Mouse (Mus musculus): ENCODE measurements around the gene Dnajc11. TPM values are rescaled to one million over a fixed set of nuclear protein-coding genes. Genes with fewer than 3 reads are reported as not detected.

Gene Dnajc11
- polyA plus RNA-seq, 1 experiment, result 61.5 TPM

DNA sequence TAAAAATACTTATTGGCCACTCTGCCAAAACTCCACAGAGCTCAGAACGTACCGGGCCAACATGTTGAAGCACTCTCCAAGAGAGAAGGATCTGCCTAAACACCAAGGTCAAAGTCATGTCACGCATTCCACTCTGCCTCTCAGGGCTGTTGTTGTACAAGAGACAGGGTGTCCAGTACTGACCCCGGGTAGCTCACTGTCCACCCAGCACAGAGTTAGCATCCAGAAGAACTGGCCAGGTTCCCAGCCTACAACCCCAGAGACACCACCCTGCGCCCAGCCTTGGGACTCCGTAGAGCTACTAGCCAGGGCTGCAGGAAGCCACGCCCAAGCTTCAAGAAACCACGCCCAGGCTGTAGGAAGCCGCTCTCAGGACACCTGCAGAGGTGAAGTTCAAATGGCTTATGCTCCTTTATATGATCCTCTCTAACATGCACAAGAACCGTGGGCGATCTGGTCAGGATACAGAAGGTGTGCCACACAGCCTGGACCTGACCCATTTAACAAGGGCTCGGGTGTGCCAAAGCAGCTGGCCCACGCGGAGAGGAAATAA is 30.7 kb upstream of the Dnajc11 start:
- H3K79me3 ChIP-seq (ENCODE audit: low read depth), result no peaks in the 10 kb centered on the region

DNA sequence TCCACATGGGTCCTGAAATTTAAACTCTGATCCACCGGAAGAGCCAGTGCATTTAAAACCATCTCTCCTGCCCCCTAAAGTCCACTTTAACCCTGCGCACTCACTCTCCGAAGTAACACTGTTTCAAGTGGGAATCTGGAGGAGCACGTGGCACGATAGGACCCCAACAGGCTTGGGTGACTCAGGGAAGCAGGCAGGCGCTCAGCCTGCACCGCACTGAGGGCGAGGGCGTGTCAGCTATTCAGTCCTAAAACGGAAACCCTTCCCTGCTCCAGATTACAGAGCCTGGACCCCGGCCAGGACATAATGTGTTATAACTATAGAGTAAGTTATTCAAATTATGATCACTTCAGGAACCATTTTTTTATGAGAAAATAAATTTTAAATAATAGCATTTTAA is 29.4 kb upstream of the Dnajc11 start:
- no peaks in the 10 kb centered on the region for H3K36me3 ChIP-seq (ENCODE audit: control insufficient read depth, insufficient read depth)
- no peaks in the 10 kb centered on the region for H3K79me2 ChIP-seq (ENCODE audit: control insufficient read depth, insufficient read depth)
- no peak overlapping the region for H3K4me3 ChIP-seq (ENCODE audit: insufficient read depth, poor library complexity, severe bottlenecking)
- H3ac ChIP-seq (ENCODE audit: control insufficient read depth, insufficient read length, low read depth), result no peak overlapping the region
- peaks cover 24% of the 10 kb centered on the region for H3K27me3 ChIP-seq (ENCODE audit: control insufficient read depth, insufficient read depth, insufficient read length)
- TF ChIP-seq MYOD1 (IDR thresholded peaks at IDR 0.05; ENCODE audit: control insufficient read depth, insufficient read length, low read depth) (no peak), MAX (IDR thresholded peaks at IDR 0.05) (no peak), MYOG (IDR thresholded peaks at IDR 0.05; ENCODE audit: control insufficient read depth, extremely low read depth, insufficient read length) (no peak), CEBPB (IDR thresholded peaks at IDR 0.05; ENCODE audit: low read depth) (no peak), USF1 (IDR thresholded peaks at IDR 0.05; ENCODE audit: low read depth) (no peak), FOSL1 (IDR thresholded peaks at IDR 0.05; ENCODE audit: insufficient read depth, low read length, poor library complexity, severe bottlenecking) (no peak), CTCF (IDR thresholded peaks at IDR 0.05; ENCODE audit: control insufficient read depth, insufficient read depth, insufficient read length) (no peak)
- H3K79me3 ChIP-seq (ENCODE audit: low read depth), result no peaks in the 10 kb centered on the region

More for the DNA sequence above, 30.7 kb upstream of the Dnajc11 start:
- H3K4me3 ChIP-seq (ENCODE audit: insufficient read depth, poor library complexity, severe bottlenecking), result no peak overlapping the region
- peaks cover 12% of the 10 kb centered on the region for H3K27me3 ChIP-seq (ENCODE audit: control insufficient read depth, insufficient read depth, insufficient read length)
- TF ChIP-seq FOSL1 (IDR thresholded peaks at IDR 0.05; ENCODE audit: insufficient read depth, low read length, poor library complexity, severe bottlenecking) (no peak), CTCF (IDR thresholded peaks at IDR 0.05; ENCODE audit: control insufficient read depth, insufficient read depth, insufficient read length) (no peak), MAX (IDR thresholded peaks at IDR 0.05) (no peak), CEBPB (IDR thresholded peaks at IDR 0.05; ENCODE audit: low read depth) (no peak), USF1 (IDR thresholded peaks at IDR 0.05; ENCODE audit: low read depth) (no peak), MYOD1 (IDR thresholded peaks at IDR 0.05; ENCODE audit: control insufficient read depth, insufficient read length, low read depth) (no peak)
- no peaks in the 10 kb centered on the region for H3K36me3 ChIP-seq (ENCODE audit: control insufficient read depth, insufficient read depth)
- no peaks in the 10 kb centered on the region for H3K79me2 ChIP-seq (ENCODE audit: control insufficient read depth, insufficient read depth)
- no peak overlapping the region for H3ac ChIP-seq (ENCODE audit: control insufficient read depth, insufficient read length, low read depth)

DNA sequence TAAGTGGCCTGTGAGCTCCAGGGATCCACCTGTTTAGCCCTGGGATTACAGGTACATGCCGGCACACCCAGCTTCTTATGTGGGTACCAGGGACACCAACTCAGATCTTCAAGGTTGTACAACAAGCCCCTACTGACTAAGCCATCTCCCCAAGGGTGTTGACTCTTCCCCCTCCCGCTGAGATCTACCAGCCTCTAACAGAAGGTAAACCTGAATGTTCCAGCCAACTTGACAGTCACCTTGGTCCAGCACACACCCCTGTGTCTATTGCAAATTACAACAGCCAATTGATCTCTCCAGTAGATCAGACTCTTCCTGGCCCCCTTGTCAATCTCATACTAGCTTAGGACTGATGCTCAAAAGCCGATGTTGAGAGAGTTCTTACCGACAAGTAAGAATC is 27.9 kb upstream of the Dnajc11 start:
- TF ChIP-seq MYOG (IDR thresholded peaks at IDR 0.05; ENCODE audit: control insufficient read depth, extremely low read depth, insufficient read length) (no peak), MYOD1 (IDR thresholded peaks at IDR 0.05; ENCODE audit: control insufficient read depth, insufficient read length, low read depth) (no peak), USF1 (IDR thresholded peaks at IDR 0.05; ENCODE audit: low read depth) (no peak)
- Histone ChIP-seq H3K79me2 (ENCODE audit: control insufficient read depth, insufficient read depth) (no peaks in the 10 kb centered on the region), H3K36me3 (ENCODE audit: control insufficient read depth, insufficient read depth) (no peaks in the 10 kb centered on the region), H3ac (ENCODE audit: control insufficient read depth, insufficient read length, low read depth) (no peak overlapping the region), H3K79me3 (ENCODE audit: low read depth) (no peaks in the 10 kb centered on the region), H3K27me3 (ENCODE audit: control insufficient read depth, insufficient read depth, insufficient read length) (peaks cover 31% of the 10 kb centered on the region), H3K4me3 (ENCODE audit: insufficient read depth, poor library complexity, severe bottlenecking) (no peak overlapping the region)

DNA sequence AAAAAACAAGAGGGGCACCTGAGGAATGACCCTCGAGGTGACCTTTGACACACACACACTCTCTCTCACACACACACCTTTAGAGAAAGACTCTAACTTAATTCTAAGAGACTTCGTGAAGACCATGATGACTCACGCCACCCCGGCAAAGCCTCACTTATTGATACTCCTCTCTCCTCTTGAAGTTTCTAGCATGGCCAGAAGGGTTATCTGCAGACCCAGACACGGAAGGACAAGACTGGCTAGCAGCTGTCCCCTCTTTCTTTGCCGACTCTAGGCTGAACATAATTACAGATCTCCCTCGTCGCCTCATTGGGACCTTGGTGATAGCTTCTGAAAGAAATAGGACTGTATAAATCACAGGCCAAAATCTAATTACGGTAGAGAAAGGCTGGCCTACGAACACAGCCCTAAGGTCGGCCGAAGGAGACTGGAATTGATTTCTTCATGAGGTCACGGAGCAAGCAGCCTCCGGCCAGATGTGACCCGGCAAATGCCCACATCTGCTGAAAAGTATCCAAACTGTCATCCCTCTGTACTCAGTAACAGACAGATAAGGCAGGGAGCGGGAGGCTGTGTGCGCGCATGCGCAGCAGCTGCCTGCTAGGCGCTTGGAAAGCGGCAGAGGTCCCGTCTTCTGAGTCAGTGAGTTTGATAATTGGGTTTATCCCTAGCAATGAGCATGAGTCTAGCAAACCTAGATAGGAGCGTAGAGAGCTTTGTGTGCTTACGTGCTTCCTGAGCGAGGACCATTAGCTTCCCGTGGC is 25.7 kb upstream of the Dnajc11 start:
- Histone ChIP-seq H3K79me3 (ENCODE audit: low read depth) (no peaks in the 10 kb centered on the region), H3ac (ENCODE audit: control insufficient read depth, insufficient read length, low read depth) (no peak overlapping the region), H3K4me3 (ENCODE audit: insufficient read depth, poor library complexity, severe bottlenecking) (no peak overlapping the region), H3K36me3 (ENCODE audit: control insufficient read depth, insufficient read depth) (no peaks in the 10 kb centered on the region), H3K79me2 (ENCODE audit: control insufficient read depth, insufficient read depth) (no peaks in the 10 kb centered on the region), H3K27me3 (ENCODE audit: control insufficient read depth, insufficient read depth, insufficient read length) (peaks cover 33% of the 10 kb centered on the region)
- no peak for TF ChIP-seq MYOG (IDR thresholded peaks at IDR 0.05; ENCODE audit: control insufficient read depth, extremely low read depth, insufficient read length)
- no peak for TF ChIP-seq USF1 (IDR thresholded peaks at IDR 0.05; ENCODE audit: low read depth)
- TF ChIP-seq MAX (IDR thresholded peaks at IDR 0.05), result no peak
- no peak for TF ChIP-seq MYOD1 (IDR thresholded peaks at IDR 0.05; ENCODE audit: control insufficient read depth, insufficient read length, low read depth)
- TF ChIP-seq CTCF (IDR thresholded peaks at IDR 0.05; ENCODE audit: control insufficient read depth, insufficient read depth, insufficient read length), result no peak
- TF ChIP-seq CEBPB (IDR thresholded peaks at IDR 0.05; ENCODE audit: low read depth), result no peak
- TF ChIP-seq FOSL1 (IDR thresholded peaks at IDR 0.05; ENCODE audit: insufficient read depth, low read length, poor library complexity, severe bottlenecking), result no peak

DNA sequence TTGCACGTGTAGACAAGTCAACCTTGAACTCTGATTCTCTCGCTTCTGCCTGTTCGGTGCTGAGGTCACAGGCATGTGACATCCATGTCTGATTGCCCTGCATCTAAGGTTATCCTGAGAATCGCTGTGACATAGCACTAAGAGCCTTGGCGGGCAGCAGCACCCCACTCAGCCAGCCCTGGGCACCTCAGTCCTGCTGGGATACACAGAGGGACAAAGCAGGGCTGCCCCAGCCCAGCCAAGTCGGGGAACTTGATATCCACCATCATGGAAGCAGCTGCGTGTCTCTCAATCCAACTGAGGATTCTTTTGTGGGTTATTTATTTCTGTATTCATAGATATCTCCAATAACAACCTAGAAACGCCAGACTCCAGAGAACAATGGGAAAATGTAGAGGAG is 24.7 kb upstream of the Dnajc11 start:
- TF ChIP-seq USF1 (IDR thresholded peaks at IDR 0.05; ENCODE audit: low read depth) (no peak), MAX (IDR thresholded peaks at IDR 0.05) (no peak), MYOD1 (IDR thresholded peaks at IDR 0.05; ENCODE audit: control insufficient read depth, insufficient read length, low read depth) (no peak), MYOG (IDR thresholded peaks at IDR 0.05; ENCODE audit: control insufficient read depth, extremely low read depth, insufficient read length) (no peak), FOSL1 (IDR thresholded peaks at IDR 0.05; ENCODE audit: insufficient read depth, low read length, poor library complexity, severe bottlenecking) (no peak), CTCF (IDR thresholded peaks at IDR 0.05; ENCODE audit: control insufficient read depth, insufficient read depth, insufficient read length) (no peak), CEBPB (IDR thresholded peaks at IDR 0.05; ENCODE audit: low read depth) (no peak)
- H3K4me3 ChIP-seq (ENCODE audit: insufficient read depth, poor library complexity, severe bottlenecking), result no peak overlapping the region
- peaks cover 34% of the 10 kb centered on the region for H3K27me3 ChIP-seq (ENCODE audit: control insufficient read depth, insufficient read depth, insufficient read length)
- H3K79me3 ChIP-seq (ENCODE audit: low read depth), result no peaks in the 10 kb centered on the region
- no peak overlapping the region for H3ac ChIP-seq (ENCODE audit: control insufficient read depth, insufficient read length, low read depth)
- no peaks in the 10 kb centered on the region for H3K36me3 ChIP-seq (ENCODE audit: control insufficient read depth, insufficient read depth)
- no peaks in the 10 kb centered on the region for H3K79me2 ChIP-seq (ENCODE audit: control insufficient read depth, insufficient read depth)

Data from C2C12 (cell line).